Mouse (Mus musculus) kidney, adult 2 months (tissue): ENCODE results near the gene Hoxc4.

ENCODE experiments used
- CTCF ChIP-seq: fragments of 200-500 bp; conservative IDR thresholded peaks from 2 replicates; pipeline ENCODE4 v1.5.1; 2011; ENCODE audit warnings: low read depth, mild to moderate bottlenecking, control low read depth, low read length, moderate library complexity, mixed read lengths; ENCODE audit not compliant: insufficient read depth, insufficient read length
- POLR2A ChIP-seq: fragments of 200-500 bp; IDR thresholded peaks from one replicate; pipeline ENCODE4 v1.6.1; 2011; ENCODE audit warnings: low read depth, low read length, control low read depth

DNA sequence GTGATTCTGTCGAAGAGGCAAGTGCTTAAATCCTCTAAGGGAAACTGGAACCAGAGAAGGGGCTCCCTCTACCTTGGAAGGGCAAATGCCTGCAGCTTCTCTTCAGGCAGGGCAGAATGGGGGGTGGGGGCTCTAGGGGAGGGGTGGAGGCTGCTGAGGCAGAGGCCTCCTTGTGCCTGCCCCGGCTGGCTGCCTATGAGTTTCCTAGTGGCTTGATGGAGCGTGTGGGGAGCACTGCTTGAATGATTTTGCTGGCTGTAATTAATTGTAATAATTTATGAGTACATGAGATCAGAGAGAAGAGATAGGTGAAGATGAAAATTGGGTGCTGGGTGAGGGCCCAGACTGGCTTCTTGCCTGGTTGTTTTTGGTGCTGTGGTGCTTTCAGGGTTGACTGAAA, 33.8 kb upstream of the Hoxc4 start:
- TF ChIP-seq POLR2A (no peak), CTCF (no peak)
